Mouse (Mus musculus) layer of hippocampus, postnatal 10 days (tissue): ENCODE measurements at regions not wholly inside any gene's neighbourhood (a gene's known extent, or its start where the extent isn't known, plus 50 kb on each side); places are given as distances from the start of the nearest gene placed in this dataset.

Experiments
- DNase-seq, 2 experiments: peaks; one replicate each; pipeline ENCODE4 v3.0.0; 2021; ENCODE audit warnings: low spot score in 2 of 2

DNA sequence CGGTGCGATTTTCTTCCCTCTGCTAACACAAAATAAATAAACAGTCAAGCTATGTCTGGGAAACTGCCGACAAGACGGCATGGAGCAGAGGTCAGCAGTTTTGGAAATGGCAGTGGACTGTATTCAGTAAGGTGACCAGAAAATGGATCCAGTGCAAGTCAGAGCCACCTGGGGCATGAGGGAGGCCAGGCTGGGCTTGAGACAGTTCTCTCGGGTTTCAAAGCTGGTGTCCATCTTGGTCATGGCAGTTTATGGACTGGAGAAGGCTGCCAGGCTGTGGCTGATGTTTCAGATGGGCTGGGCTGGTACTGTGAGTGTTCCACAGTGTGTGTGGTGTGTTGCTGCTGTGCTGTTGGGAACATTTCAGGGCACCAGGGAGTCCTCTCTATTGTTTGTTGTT lies 143.6 kb downstream of the Dmrta2 start:
- DNase-seq = no peak

DNA sequence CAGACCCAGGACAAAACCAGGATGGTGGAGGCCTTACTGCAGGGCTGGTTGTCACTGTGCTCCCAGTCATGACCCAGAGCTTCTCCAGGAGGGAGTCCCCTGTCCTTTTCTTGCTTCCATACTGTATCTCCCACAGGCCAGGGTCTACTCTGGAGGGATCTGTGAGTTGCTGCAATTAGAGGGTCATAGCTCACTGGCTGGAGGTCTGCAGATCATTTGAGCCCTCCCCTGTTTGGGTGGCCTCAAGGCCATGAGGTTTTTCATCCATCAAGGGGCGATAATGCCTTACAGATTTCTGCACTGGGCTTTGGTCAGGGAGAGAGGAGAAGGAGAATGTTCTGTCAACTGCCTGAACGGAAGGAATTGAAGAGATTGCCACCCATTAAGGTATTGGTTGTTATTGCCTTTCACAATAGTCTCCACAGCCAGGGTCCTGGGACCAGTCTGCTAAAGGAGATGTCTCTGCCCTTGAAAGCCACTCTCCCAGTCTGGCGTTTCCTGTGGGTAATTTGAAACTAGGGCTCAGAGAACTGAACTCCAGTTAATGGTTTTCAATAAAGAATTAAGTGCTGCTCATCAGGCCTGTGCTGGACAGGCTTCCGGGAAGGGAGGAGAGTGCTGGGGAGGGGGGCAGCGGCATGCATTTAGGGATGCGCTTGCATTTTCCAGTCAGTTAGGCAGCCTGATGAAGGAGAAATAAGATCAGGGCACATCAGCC lies 147.4 kb downstream of the Dmrta2 start:
- DNase-seq = no peak

DNA sequence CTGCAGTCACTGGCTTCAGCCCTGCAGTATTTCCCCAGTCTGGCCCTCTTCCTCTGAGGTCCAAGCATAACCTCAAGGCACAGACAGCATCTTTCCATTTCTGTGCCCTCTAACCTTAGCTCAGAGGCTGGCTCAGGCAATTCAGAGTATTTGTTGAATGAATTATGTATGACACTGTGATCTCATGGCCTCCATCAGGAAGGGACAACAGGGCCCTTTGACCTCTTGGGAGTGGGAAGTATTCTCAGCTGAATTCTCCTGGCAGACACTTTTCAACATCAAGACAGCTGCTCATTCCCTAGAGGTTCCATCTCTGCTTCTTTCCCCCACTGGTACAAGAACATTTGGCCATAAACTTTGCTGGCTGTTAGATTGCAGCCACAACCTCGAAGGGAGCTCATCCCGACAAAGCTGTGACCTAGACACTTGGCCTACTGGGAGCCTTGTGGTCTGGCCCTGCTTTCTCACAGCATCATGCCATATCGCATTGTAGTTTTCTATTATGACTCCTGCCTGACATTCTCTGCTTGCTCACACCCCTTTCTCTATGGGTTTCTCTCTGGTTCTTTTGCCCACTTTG lies 150.2 kb downstream of the Dmrta2 start:
- no peak for DNase-seq

DNA sequence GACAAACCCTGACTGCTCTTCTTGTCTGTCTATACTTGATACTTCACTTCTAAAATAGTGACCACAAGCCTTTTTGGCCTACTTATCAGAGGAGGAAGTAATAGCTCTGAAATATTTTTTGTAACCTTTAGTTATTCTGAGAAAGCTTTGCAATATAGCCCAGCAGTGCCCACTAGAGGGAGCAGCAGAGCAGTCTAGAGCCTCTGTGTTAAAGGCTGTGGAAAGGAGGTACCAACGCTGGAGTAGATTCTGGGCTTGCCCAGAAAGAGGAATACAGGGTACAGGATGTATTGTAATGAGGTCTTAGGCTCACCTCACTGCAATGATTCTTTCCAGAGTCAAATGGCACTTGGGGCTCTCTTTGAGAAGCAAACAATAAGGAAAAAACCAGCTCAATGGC lies 151.1 kb downstream of the Dmrta2 start:
- peak; percentile 89 to 90 for DNase-seq

DNA sequence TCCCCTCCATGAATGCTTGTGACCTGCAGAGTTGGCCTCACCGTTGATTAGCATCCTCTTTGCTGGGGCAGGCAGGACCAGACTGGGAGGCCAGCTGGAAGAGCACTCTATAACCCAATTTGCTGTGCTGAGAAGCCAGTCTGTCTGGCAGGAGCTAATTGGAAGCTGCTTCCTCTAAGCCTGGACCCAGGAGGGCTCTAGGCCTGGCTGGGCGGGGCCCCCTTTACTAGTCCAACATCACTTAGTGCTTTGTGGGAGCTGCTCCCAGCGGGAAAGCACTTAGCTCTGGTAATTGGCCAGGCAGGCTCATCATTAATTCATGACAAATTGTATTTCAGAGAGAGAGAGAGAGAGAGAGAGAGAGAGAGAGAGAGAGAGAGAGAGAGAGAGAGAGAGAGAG lies 151.7 kb downstream of the Dmrta2 start:
- peak in 1 of 2 experiments; percentile 22 for DNase-seq

DNA sequence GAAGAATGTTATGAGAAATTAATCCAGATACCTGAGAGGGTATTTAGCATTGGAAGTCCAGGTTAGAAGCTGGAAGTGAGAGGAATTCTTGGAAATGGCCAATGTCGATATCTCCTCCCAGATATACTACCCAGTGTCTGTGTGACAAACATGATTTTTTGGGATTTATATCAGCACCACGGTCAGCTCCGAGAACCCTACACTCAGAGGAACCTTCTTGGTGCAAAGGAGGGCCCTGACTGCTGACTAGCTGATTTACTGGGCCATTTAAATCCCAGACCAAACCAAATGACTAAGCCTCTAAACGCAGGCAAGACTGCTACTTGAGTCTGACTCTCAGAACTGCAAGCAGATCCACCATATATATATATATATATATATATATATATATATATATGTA lies 154.2 kb downstream of the Dmrta2 start:
- no peak for DNase-seq

DNA sequence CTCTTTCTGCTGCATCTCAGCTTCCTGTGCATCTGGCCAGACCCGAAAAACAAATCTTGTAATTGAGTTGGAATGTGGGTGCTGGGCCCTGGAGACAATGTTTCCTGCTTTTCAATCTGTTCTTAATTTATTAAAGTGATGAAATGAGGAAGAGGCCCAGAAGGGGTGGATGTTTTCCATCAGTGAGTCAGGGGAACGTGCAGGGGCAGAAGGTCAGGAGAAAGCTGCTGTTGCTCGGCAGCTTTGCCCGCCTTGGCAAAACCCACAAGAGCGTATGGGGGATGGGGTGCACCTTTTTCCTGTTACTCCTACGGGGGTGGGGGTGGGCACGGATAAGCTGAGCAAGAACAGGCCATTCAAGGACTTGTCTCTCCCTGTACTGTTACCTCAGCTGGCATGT lies 156.2 kb downstream of the Dmrta2 start:
- no peak for DNase-seq

DNA sequence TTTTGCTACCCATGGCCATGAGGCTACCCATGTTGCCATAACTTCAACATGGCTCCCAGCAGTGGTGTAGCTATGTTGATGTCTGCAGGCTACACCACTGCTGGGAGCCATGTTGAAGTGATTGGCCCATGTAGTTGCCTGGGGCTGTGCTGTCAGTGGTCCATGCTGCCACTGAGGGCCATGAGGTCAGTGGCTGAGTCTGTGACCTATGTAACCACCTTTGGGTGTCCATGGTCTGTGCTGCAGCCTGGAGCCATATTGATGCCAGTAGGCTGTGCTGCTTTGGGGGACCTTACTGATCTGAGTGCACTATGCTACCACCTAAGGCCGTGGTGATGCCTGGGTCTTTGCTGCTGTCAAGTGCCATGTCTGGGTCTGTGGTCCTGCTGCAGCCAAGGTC lies 167.4 kb downstream of the Dmrta2 start:
- no peak for DNase-seq

DNA sequence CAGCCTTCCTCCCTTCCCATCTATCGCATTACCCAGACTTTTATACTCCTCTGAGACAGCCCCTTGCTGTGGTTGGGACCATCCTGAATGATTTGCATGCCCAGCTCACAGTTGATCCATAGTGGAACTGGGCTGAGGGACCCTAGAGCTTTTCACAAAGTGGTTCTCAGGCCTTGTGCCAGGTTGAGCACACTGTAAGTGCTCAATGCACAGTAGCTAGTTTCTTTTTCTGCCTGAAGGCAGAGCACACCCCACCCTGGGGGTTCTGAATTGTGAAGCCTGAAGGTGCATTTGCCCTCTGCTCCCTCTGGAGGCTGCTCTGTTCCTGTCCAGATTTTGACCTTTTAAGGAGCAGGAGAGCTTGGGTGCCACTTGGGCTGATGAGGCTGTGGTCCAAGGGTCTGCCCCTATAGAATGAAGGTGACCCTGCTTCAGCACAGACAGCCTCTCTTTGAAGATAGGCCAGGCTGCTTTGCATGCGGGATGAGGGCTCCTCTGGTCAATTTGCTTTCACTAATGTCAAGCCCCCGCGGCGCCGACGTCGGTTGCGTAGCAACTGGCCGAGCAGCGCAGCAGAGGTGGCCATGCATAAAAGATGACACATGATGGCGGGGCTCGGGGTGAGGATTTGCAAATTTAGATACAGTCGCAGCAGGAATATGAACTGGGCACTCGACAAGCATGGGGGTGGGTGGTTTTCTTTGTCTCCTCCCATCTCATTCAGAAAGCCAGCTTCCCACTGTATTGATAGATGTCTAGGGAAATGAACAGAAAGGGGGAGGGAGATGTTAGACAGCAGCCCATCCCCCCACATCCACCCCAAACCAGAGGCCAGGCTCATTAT lies 174.5 kb downstream of the Dmrta2 start:
- DNase-seq = peak; percentile 29 to 42
